Mouse (Mus musculus): ENCODE data around the gene Tmbim1.
A peak's percentile ranks its signal among the peaks of the same experiment; 100 is the strongest.

The Tmbim1 gene

DNA sequence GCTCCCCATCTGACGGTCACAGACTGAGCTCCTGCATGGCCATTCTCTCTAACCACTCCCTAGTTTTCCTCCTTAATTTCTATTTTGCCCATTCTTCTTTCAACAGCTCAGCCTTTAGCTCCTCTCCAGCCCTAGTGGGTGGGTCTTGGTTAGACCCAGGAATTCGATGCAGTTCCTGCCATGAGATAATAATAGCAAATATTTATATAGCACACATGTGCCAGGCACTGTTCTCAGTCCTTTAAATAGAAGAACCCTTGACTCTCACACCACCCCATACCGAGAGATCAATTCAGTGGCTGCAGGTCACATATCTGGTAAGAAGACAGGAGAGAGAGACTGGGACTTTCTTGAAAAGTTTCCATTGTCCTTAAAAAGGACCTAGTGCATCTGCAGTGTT lies 16.0 kb upstream of the Tmbim1 start:
- no peak for DNase-seq

DNA sequence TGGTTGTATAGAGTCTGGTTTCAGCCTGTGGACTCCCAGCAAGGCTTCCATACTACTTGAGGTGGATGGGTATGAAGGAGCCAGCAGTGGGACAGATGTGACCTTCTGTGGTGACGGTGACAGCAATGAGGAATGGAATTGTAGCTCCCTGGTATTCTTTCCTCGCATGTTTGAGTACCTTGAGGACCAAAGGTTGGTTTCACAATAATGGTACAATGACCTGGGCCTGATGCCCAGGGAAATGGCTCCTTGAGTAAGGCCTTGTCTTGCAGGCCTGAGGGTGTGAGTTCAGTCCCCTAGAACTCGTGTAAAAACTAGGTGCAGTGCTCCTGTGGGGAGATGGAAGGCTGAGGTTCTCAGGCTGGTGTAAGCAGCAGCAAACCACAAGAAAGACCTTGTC lies 13.3 kb upstream of the Tmbim1 start:
- no peak for DNase-seq

DNA sequence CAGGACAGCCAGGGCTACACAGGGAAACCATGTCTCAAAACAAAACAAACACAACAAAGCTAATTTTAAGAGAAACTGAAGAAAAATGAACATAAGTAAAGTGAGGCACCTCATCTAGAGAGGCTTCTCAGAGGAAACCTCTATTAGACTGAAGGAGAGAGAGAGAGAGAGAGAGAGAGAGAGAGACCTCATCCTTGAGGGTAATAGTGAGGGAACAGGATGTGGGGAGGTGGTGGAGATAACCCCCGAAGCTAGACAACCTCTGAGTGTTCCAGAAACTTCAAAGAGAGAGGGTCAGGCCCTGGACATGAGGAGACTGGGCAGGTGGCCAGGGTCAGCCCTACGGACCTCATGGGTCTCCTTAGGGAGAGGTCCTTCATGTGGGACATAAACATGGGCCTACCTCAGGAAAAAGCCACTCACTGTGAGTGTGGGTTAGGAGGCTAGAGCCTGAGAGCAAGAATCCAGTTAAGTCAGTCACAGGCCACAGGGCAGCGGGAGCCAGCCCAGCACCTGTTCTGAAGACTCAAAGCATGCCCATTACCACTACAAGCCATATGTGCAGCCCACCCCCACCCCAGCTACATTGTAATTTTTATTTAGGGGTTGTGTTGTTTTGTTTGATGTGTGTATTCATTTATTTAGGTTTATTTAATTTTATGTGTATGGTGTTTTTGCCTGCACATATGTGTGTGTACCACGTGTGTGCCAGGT lies 10.8 kb upstream of the Tmbim1 start:
- peak; percentile 47 to 77 for DNase-seq

- no peak for DNase-seq
Measured at GRCm38 (mm10) chr1:74314796-74315195, 9.4 kb upstream of the Tmbim1 start.

- DNase-seq: peak in 1 of 2 experiments; percentile 77
Measured at GRCm38 (mm10) chr1:74313049-74313692, 7.7 kb upstream of the Tmbim1 start.

GRCm38 (mm10) chr1:74309767-74310166 lies 4.3 kb upstream of the Tmbim1 start:
- DNase-seq: peak in 1 of 2 experiments; percentile 61

GRCm38 (mm10) chr1:74308001-74308964 lies 2.9 kb upstream of the Tmbim1 start:
- no peak for DNase-seq

- no peak for DNase-seq
Measured at GRCm38 (mm10) chr1:74307146-74307545, 1.7 kb upstream of the Tmbim1 start.

- peak in 1 of 2 experiments; percentile 52 for DNase-seq
Measured at GRCm38 (mm10) chr1:74304946-74305345, 476 bp downstream of the Tmbim1 start.

DNA sequence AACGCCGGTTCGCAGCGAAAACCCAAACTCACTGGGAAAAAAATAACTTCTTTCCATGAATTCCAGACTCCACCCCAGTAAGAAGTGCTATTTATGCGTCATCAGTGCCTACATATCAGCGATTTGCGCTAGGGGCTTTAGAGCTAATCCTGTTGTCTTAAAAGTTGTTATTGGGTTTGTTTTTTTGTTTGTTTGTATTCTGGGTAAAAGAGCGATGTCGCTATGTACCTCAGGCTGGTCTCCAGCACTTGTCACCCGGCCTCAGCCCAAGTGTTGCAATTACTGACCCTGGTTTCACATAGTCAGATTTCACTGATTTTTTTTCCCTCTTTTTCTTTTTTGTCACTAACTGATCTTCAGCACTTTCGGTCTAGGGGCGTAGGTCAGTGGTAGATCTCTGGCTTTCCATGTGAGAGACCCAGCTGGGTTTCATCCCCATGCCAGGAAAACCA lies 1.1 kb downstream of the Tmbim1 start:
- peak; percentile 34 to 67 for DNase-seq

- DNase-seq: peak; percentile 87 to 89
Measured at GRCm38 (mm10) chr1:74303509-74304338, 1.7 kb downstream of the Tmbim1 start.

DNA sequence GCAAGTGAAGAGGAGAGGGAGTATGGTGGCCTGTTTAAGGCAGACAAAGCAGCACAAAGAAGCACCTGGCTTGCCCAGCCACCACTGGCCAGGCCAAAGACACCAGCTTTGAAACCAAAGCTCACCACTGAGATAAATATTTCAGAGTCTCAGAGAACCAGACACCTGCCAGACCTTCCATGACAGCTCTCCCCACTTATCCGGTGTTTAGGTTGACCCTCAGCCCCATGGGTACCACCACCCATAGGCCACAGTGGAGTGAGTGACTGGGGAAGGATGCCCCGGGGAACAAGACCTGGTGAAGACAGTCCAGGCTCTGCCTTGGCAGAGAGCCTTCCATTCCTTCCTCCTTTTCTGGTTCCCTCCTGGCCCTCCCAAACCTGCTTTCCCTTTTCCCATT lies 2.6 kb downstream of the Tmbim1 start:
- DNase-seq: peak in 1 of 2 experiments; percentile 8

DNA sequence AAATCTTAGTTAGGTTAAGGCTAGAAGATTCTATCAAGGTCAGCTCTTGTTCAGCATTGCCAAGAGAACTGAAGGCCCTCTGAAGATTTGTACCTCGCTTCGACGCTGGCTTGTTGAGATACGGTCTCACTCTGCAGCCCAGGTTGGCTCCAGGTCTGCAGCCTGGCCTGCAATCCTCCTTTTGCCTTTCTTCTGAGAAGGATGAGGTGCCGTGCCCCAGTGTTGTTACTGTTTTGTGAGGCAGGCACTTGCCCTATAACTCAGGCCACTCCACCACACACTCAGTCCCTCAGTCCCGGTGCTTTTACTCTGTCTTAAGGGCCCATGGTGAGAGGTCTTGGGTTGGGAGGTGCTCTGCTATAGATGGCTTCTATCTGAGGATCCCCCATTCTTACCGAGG lies 3.2 kb downstream of the Tmbim1 start:
- DNase-seq: no peak

GRCm38 (mm10) chr1:74300347-74301110 lies 4.9 kb downstream of the Tmbim1 start:
- no peak for DNase-seq

DNA sequence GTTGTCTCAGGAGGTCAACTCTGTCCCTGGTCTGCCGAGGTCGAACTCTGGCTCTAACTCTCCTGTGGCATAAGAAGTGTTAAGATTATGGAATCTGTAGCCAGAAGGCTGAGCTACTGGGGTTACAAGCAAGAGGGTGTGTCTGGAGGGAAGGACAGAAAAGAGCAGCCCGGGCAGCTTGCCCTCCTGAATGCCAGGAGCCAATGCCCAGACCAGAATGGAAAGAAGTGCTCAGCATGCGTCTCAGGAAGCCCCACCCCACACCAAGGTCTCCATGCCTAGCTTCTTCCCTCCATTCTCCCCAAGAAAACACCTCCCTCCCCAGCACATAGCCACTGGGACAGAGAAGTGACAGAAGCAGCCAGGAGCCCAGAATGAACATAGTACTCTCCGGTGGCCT lies 6.4 kb downstream of the Tmbim1 start:
- peak; percentile 54 to 76 for DNase-seq

- DNase-seq: no peak
Measured at GRCm38 (mm10) chr1:74298157-74298750, 7.2 kb downstream of the Tmbim1 start.

- peak; percentile 61 to 75 for DNase-seq
Measured at GRCm38 (mm10) chr1:74297269-74297668, 8.2 kb downstream of the Tmbim1 start.

DNA sequence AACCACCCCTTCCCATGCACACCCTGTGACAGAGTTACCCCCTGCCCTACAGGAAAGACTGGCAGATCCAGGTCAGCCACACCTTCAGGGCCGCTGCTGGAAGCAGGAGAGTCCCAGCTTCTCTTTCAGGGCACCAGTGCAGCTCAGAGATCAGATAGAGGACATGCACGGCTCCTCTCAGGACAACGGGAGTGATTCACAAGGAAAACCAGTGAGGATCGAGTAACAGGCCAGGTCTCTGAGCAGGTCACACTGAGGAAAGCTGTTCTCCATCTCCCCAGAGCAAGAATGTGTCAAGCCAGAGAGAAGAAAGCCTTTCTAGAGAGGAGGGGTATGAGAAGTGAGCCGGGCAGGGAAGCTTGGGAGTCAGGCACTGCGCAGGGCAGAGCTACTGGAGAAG lies 8.9 kb downstream of the Tmbim1 start:
- DNase-seq: no peak

DNA sequence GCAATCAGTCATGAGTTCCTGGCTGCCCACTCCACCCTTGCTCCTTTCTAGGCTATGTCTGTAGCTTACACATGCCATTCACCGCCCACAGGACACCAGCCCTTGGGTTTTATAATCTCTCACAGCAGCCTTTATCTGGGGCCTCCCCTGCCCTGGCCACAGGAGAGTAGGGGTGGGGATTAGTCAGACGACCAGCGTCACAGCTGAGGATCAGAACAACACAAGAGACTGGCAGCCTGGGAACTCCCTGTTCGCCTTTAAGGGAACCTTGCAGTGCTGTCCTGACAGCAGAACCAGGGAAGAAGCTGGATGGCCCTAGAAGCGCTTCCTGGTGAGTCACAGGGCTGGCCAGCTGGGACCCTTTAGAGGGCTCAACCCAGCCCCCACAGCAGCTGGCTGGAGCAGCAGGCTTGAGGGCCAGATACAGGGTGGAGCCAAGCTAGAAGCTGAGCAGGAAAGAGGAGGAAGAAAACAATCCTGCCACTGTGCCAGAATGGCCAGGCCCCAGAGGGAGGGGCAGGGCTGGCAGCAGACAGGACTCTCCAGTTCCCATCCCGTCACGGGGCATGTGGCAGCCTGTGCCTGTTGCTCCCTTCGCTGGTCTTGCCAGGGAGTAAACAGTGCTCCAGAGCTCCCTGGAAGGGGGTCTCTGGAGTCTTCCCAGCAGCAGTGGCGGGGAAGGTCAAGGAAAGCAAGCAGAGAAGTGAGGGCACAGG lies 9.8 kb downstream of the Tmbim1 start:
- peak; percentile 92 to 98 for DNase-seq

DNA sequence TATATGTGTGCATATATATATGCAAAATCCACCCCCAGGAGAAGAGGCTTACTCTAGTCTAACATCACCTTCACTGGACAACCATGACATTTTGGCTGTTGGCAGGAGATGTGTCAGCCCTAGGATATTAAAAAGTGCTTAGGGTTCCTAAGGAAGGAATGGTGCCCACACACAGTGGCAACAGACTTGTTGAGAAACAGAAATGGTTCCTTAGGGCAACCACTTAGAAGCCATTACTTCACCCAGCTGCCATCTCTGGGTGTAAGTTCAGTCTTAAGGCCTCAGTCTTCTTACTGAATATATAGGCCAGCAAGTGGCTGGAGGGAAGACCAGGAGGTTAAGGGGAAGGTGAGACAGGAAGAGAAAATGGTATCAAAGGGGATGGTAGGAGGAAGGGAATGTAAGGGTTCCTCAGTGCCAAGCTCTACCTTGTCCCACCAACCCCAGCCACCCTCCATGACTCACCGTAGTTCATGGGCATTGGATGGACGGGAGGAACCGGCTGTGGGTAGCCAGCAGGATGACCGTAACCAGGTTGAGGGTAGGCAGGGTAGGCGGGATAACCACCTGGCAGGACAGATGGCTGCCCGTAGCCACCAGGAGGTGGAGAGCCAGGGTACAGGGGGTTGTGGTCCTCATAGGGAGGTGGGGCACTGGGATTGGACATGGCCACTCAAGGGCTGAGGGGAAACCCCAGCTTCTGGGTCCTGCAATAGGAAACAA lies 10.5 kb downstream of the Tmbim1 start:
- no peak for DNase-seq
